Mouse (Mus musculus) liver, embryonic 14.5 days (tissue): ENCODE data around the gene Fermt3.

Experiments used
- CTCF ChIP-seq: IDR thresholded peaks from 2 replicates; pipeline ENCODE4 v1.5.1; 2016; ENCODE audit warnings: antibody characterized with exemption, low read depth, control low read depth
- EP300 ChIP-seq: IDR thresholded peaks from 2 replicates; pipeline ENCODE4 v1.6.1; 2016; ENCODE audit warnings: antibody characterized with exemption, low read depth

GRCm38 (mm10) chr19:7029531-7029930 is 10.3 kb upstream of the Fermt3 start:
- no peak for TF ChIP-seq CTCF
- TF ChIP-seq EP300 = no peak
